Mouse (Mus musculus) erythroblast, embryonic 14.5 days (primary cell): Measurements from ENCODE around the gene Lgmn. TPM values are rescaled to one million over a fixed set of nuclear protein-coding genes. Genes with fewer than 3 reads are reported as not detected.

Experiments used
- H3K27me3 ChIP-seq: 2 replicates; pipeline ENCODE4 v1.6.1; 2012; ENCODE audit warnings: inconsistent platforms; ENCODE audit not compliant: control insufficient read depth
- H3K36me3 ChIP-seq: 2 replicates; pipeline ENCODE4 v1.6.1; 2012; ENCODE audit warnings: mild to moderate bottlenecking, inconsistent platforms; ENCODE audit not compliant: control insufficient read depth
- H3K4me1 ChIP-seq: 2 replicates; pipeline ENCODE4 v1.6.1; 2012; ENCODE audit warnings: inconsistent platforms; ENCODE audit not compliant: control insufficient read depth
- H3K4me3 ChIP-seq: replicated peaks from 2 replicates; pipeline ENCODE3; 2012; ENCODE audit warnings: moderate library complexity, mild to moderate bottlenecking, inconsistent platforms
- H3K9me3 ChIP-seq: 2 replicates; pipeline ENCODE4 v1.6.1; 2012; ENCODE audit warnings: low read length, inconsistent platforms, mixed read lengths; ENCODE audit not compliant: control insufficient read depth
- GATA1 ChIP-seq: IDR thresholded peaks from 2 replicates; pipeline ENCODE4 v1.6.1; 2012; ENCODE audit warnings: low read length, inconsistent platforms, mixed read lengths
- TAL1 ChIP-seq: IDR thresholded peaks from 3 replicates; pipeline ENCODE4 v1.6.1; 2012; ENCODE audit warnings: low read length, inconsistent platforms, mixed read lengths
- polyA plus RNA-seq: library from polyadenylated mRNA; stranded (reverse); fragments of >175 nt; gene quantifications from 2 replicates; pipeline ENCODE4 v1.2.3, GENCODE M21; 2012

Gene Lgmn
- polyA plus RNA-seq, 1 experiment = 4.8 TPM

- H3K4me3 ChIP-seq = no peak overlapping the region
- TF ChIP-seq TAL1 (no peak), GATA1 (no peak)
These were observed 15.2 kb downstream of the Lgmn start for GRCm38 (mm10) chr12:102424456-102424855.

GRCm38 (mm10) chr12:102423625-102424024 lies 16.0 kb downstream of the Lgmn start:
- Histone ChIP-seq H3K9me3 (no peaks in the 10 kb centered on the region), H3K4me1 (peaks cover 73% of the 10 kb centered on the region), H3K27me3 (no peaks in the 10 kb centered on the region), H3K4me3 (no peak overlapping the region), H3K36me3 (peaks cover 32% of the 10 kb centered on the region)
- TF ChIP-seq GATA1 (no peak), TAL1 (no peak)

More at GRCm38 (mm10) chr12:102424456-102424855, 15.2 kb downstream of the Lgmn start:
- Histone ChIP-seq H3K9me3 (no peaks in the 10 kb centered on the region), H3K27me3 (no peaks in the 10 kb centered on the region), H3K4me1 (peaks cover 69% of the 10 kb centered on the region), H3K36me3 (peaks cover 32% of the 10 kb centered on the region)

GRCm38 (mm10) chr12:102422623-102423320 lies 16.8 kb downstream of the Lgmn start:
- TF ChIP-seq GATA1 = no peak
- TF ChIP-seq TAL1 = no peak
- H3K27me3 ChIP-seq = no peaks in the 10 kb centered on the region
- H3K4me1 ChIP-seq = peaks cover 81% of the 10 kb centered on the region
- H3K36me3 ChIP-seq = peaks cover 32% of the 10 kb centered on the region
- H3K4me3 ChIP-seq = no peak overlapping the region
- no peaks in the 10 kb centered on the region for H3K9me3 ChIP-seq

GRCm38 (mm10) chr12:102422065-102422464 lies 17.5 kb downstream of the Lgmn start:
- Histone ChIP-seq H3K4me1 (peaks cover 88% of the 10 kb centered on the region), H3K36me3 (peaks cover 32% of the 10 kb centered on the region), H3K4me3 (no peak overlapping the region), H3K27me3 (no peaks in the 10 kb centered on the region), H3K9me3 (no peaks in the 10 kb centered on the region)
- TF ChIP-seq GATA1 (no peak), TAL1 (no peak)

- Histone ChIP-seq H3K36me3 (peaks cover 32% of the 10 kb centered on the region), H3K4me3 (peak overlapping the region; percentile 40), H3K4me1 (peaks cover 91% of the 10 kb centered on the region), H3K27me3 (no peaks in the 10 kb centered on the region), H3K9me3 (no peaks in the 10 kb centered on the region)
- peak; percentile 84 for TF ChIP-seq GATA1
- TF ChIP-seq TAL1 = peak; percentile 94
These were observed 19.3 kb downstream of the Lgmn start for GRCm38 (mm10) chr12:102420168-102420890.

GRCm38 (mm10) chr12:102419544-102419943 lies 20.1 kb downstream of the Lgmn start:
- Histone ChIP-seq H3K4me1 (peaks cover 87% of the 10 kb centered on the region), H3K9me3 (no peaks in the 10 kb centered on the region), H3K27me3 (no peaks in the 10 kb centered on the region), H3K36me3 (peaks cover 27% of the 10 kb centered on the region), H3K4me3 (no peak overlapping the region)
- TF ChIP-seq TAL1 (no peak; the same call in 2 of the 3 replicates), GATA1 (0 out of 2 replicates have a peak, but pooled peaks have one; percentile 21)

- Histone ChIP-seq H3K36me3 (peaks cover 26% of the 10 kb centered on the region), H3K9me3 (no peaks in the 10 kb centered on the region), H3K27me3 (no peaks in the 10 kb centered on the region), H3K4me3 (no peak overlapping the region), H3K4me1 (peaks cover 82% of the 10 kb centered on the region)
- TF ChIP-seq TAL1 (no peak), GATA1 (no peak)
These were observed 21.9 kb downstream of the Lgmn start for GRCm38 (mm10) chr12:102417701-102418100.

- TF ChIP-seq GATA1 (no peak), TAL1 (no peak)
- Histone ChIP-seq H3K36me3 (peaks cover 21% of the 10 kb centered on the region), H3K27me3 (no peaks in the 10 kb centered on the region), H3K9me3 (no peaks in the 10 kb centered on the region), H3K4me3 (no peak overlapping the region), H3K4me1 (peaks cover 75% of the 10 kb centered on the region)
These were observed 22.6 kb downstream of the Lgmn start for GRCm38 (mm10) chr12:102416955-102417510.

- peaks cover 69% of the 10 kb centered on the region for H3K4me1 ChIP-seq
- no peaks in the 10 kb centered on the region for H3K27me3 ChIP-seq
- no peaks in the 10 kb centered on the region for H3K9me3 ChIP-seq
- peaks cover 14% of the 10 kb centered on the region for H3K36me3 ChIP-seq
- H3K4me3 ChIP-seq = no peak overlapping the region
- TF ChIP-seq GATA1 (no peak), TAL1 (no peak)
These were observed 23.2 kb downstream of the Lgmn start for GRCm38 (mm10) chr12:102416391-102416837.
